Mouse (Mus musculus) heart, adult 9 months (tissue): ENCODE results near the gene Hist1h2ab.
A peak's percentile ranks its signal among the peaks of the same experiment; 100 is the strongest.
"Not testable (repeated sequence)": the region's sequence is repeated elsewhere in the genome, so short reads cannot be mapped to it uniquely, and the experiment has no call there.

Experiments
- DNase-seq, 2 experiments: peaks; one replicate each; pipeline ENCODE4 v3.0.0; 2022; ENCODE audit warnings: low spot score in 2 of 2

The Hist1h2ab gene

GRCm38 (mm10) chr13:23750839-23751477 is at the start of gene Hist1h2ab:
Gene Hist1h2ab, plus strand, starts transcription at chr13:23751126.
- peak in 1 of 2 experiments; percentile 51 for DNase-seq

- no peak for DNase-seq
Measured at GRCm38 (mm10) chr13:23702220-23702619, 48.7 kb upstream of the Hist1h2ab start.

GRCm38 (mm10) chr13:23702801-23703200 is 48.1 kb upstream of the Hist1h2ab start:
- not testable (repeated sequence) for DNase-seq

GRCm38 (mm10) chr13:23705751-23706356 is 45.1 kb upstream of the Hist1h2ab start:
- DNase-seq: no peak

- no peak for DNase-seq
Measured at GRCm38 (mm10) chr13:23706771-23707170, 44.2 kb upstream of the Hist1h2ab start.

- DNase-seq: no peak
Measured at GRCm38 (mm10) chr13:23708041-23708440, 42.9 kb upstream of the Hist1h2ab start.

GRCm38 (mm10) chr13:23708654-23709053 is 42.3 kb upstream of the Hist1h2ab start:
- no peak for DNase-seq

- DNase-seq: no peak
Measured at GRCm38 (mm10) chr13:23709714-23710373, 41.1 kb upstream of the Hist1h2ab start.

- DNase-seq: peak; percentile 67 to 68
Measured at GRCm38 (mm10) chr13:23710374-23711089, 40.4 kb upstream of the Hist1h2ab start, which contains the start of gene Hfe. Gene Hfe, minus strand, starts transcription at chr13:23710854.

GRCm38 (mm10) chr13:23716261-23717042 is 34.5 kb upstream of the Hist1h2ab start:
- peak in 1 of 2 experiments; percentile 35 for DNase-seq

- DNase-seq: no peak
Measured at GRCm38 (mm10) chr13:23717176-23717575, 33.8 kb upstream of the Hist1h2ab start.

GRCm38 (mm10) chr13:23717593-23718245 is 33.2 kb upstream of the Hist1h2ab start:
- DNase-seq: not testable (repeated sequence)

- no peak for DNase-seq
Measured at GRCm38 (mm10) chr13:23724239-23724638, 26.7 kb upstream of the Hist1h2ab start.

- no peak for DNase-seq
Measured at GRCm38 (mm10) chr13:23725213-23725612, 25.7 kb upstream of the Hist1h2ab start.

GRCm38 (mm10) chr13:23728472-23729191 is 22.3 kb upstream of the Hist1h2ab start:
- peak in 1 of 2 experiments; percentile 25 for DNase-seq

- DNase-seq: peak; percentile 46 to 52
Measured at GRCm38 (mm10) chr13:23729192-23729525, 21.8 kb upstream of the Hist1h2ab start.

- no peak for DNase-seq
Measured at GRCm38 (mm10) chr13:23729706-23730105, 21.2 kb upstream of the Hist1h2ab start.

GRCm38 (mm10) chr13:23730479-23730878 is 20.4 kb upstream of the Hist1h2ab start:
- DNase-seq: peak; percentile 27 to 55

- peak in 1 of 2 experiments; percentile 39 for DNase-seq
Measured at GRCm38 (mm10) chr13:23732156-23732804, 18.6 kb upstream of the Hist1h2ab start.

GRCm38 (mm10) chr13:23737091-23737490 is 13.8 kb upstream of the Hist1h2ab start:
- no peak for DNase-seq
